Mouse (Mus musculus): ENCODE data around the gene Ing3. TPM values are rescaled to one million over a fixed set of nuclear protein-coding genes. Genes with fewer than 3 reads are reported as not detected.

Ing3 gene
- total RNA-seq (2023), result 87.3 TPM

GRCm38 (mm10) chr6:21949226-21949731, at the start of gene Ing3:
Gene Ing3 (plus strand): TSS chr6:21949571.

GRCm38 (mm10) chr6:21985732-21986540, 36.6 kb downstream of the Ing3 start, which contains the start of gene Cped1:
Gene Cped1 (plus strand): TSS chr6:21985916.

Other genes starting within 250 kb of the Ing3 start
- 0.38 TPM for gene Tspan12, start 97.1 kb upstream of the Ing3 start, total RNA-seq (2023)
- gene Cped1, start 36.3 kb downstream of the Ing3 start, total RNA-seq (2023), result 0.12 TPM

All from CD4-positive naive resting alpha-beta T cell, adult 57 days (primary cell).